Mouse (Mus musculus): ENCODE measurements at regions not wholly inside any gene's neighbourhood (a gene's known extent, or its start where the extent isn't known, plus 50 kb on each side); places are given as distances from the start of the nearest gene placed in this dataset.

DNA sequence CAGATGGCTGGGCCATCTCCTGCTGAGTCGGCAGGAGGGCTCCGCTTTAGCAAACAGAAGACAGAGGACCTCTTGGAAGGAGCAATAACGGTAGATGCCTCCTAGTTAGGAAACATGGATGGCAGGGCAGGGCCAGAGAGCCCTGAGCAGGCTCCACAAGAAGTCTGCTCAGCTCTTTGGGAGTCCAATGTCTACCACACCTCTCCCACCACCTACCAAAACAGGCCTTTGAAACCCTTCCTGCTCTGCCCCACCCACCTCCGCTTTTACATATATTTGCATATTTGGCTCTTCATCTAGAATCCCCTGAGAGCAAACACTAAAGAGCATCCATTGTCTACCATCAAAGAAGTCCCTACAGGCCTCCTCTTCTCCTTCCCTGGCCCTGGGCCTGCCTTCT, 104.6 kb upstream of the Tle3 start:
- TF ChIP-seq GATA4 (IDR thresholded peaks at IDR 0.05; ENCODE audit: insufficient replicate concordance, low read length), result no peak

DNA sequence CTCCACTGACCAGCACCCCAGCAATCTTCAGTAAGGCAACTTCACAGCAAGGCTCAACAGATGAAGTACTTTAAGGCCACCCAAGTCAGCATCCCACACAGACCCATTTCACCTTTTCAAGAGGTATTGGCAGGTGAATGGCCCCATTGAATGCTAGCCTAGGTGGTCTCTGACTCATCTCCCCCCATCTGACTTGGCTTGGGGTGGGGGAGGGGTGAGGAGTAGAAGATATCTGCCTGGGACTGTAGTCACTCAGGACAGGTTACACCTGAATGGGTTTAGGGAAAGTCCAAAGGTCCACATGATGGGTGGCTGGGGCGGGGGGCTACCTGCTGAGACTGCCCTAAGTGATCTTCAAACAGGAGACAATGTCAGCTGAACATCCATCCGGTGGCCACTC, 104.0 kb upstream of the Tle3 start:
- TF ChIP-seq GATA4 (IDR thresholded peaks at IDR 0.05; ENCODE audit: insufficient replicate concordance, low read length), result no peak

DNA sequence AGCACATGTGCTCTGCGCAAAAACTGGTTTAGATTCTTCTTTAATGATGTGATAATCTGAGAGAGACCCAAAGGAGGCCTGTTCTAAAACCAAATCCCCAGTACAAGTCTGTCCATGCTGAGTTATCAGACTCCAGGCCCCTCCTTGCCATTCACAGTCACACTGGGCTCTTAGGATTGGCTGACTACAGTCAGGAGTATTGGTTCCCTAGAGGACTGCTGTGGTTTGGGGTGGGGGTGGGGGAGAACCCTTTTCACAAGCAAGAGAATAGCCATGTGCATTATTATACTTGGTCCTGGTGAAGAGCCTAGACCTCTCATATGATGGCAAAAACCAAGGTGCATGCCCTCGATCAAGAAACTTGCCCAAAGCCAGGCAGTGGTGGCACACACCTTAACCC, 103.5 kb upstream of the Tle3 start:
- TF ChIP-seq GATA4 (IDR thresholded peaks at IDR 0.05; ENCODE audit: insufficient replicate concordance, low read length), result no peak

DNA sequence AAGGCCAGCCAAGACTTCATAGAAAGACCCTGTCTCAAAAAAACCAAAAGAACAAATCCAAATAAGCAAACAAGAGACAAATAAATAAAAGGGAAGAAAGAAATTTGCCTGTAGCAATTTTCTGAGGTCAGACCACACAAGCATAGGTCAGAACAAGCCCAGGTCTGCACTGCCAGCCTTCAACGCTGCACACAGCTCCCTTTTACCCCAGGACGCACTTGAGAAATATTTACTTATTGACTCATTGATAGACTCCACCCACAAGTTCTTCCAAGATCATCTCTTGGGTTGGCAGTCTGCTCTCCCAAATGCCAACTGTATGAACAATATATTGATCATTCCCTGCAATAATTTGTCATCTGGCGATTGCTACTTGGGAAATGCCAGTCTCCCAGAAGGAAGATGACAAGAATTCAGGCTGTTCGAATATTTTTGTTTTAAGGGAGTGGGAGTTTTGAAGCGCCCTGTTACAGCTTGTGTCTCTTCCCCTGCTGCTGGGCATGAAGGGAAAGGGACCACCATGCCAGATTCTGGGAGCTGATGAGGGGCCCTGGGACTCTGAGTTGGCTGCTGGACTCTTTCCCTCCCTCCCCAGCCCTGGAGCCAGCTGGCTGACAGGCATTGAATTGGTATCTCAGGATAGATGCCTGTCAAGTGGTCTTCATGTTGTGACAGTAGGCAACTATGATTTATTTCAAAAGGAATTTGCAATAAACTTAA, 102.9 kb upstream of the Tle3 start:
- TF ChIP-seq GATA4 (IDR thresholded peaks at IDR 0.05; ENCODE audit: insufficient replicate concordance, low read length), result no peak

GRCm38 (mm10) chr9:61271243-61271642, 100.9 kb upstream of the Tle3 start:
- no peak for TF ChIP-seq GATA4 (IDR thresholded peaks at IDR 0.05; ENCODE audit: insufficient replicate concordance, low read length)

DNA sequence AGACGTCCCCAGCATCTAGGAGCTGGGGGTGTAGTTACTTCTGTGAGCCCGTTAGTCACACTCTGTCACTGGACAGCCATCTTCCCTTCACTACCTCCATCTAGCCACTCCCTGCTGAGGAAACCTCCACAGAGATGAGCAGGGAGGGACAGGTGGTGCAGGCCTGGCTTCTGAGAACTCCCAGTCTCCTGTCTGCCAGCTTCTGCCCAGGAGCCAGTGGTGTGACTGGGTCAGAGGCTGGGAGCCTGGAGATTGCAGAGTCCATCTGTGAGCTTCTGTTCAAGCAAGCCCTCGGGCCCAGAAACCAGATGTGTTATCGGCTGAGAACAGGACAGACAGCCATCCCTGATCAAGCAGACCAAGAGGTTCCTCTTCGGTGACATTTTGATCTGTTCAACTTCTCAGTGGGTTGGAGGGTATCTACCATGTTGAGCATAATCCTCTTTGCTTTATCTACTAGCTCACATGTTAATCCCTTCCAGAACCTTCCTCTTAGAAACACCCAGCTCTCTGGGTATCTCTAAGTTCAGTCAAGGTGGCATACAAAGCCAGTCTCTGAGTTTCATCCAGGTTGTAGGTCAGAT, 100.3 kb upstream of the Tle3 start:
- TF ChIP-seq GATA4 (IDR thresholded peaks at IDR 0.05; ENCODE audit: insufficient replicate concordance, low read length), result no peak

- no peak for TF ChIP-seq GATA4 (IDR thresholded peaks at IDR 0.05; ENCODE audit: insufficient replicate concordance, low read length)
Observed at GRCm38 (mm10) chr9:61274020-61274419, 98.1 kb upstream of the Tle3 start.

DNA sequence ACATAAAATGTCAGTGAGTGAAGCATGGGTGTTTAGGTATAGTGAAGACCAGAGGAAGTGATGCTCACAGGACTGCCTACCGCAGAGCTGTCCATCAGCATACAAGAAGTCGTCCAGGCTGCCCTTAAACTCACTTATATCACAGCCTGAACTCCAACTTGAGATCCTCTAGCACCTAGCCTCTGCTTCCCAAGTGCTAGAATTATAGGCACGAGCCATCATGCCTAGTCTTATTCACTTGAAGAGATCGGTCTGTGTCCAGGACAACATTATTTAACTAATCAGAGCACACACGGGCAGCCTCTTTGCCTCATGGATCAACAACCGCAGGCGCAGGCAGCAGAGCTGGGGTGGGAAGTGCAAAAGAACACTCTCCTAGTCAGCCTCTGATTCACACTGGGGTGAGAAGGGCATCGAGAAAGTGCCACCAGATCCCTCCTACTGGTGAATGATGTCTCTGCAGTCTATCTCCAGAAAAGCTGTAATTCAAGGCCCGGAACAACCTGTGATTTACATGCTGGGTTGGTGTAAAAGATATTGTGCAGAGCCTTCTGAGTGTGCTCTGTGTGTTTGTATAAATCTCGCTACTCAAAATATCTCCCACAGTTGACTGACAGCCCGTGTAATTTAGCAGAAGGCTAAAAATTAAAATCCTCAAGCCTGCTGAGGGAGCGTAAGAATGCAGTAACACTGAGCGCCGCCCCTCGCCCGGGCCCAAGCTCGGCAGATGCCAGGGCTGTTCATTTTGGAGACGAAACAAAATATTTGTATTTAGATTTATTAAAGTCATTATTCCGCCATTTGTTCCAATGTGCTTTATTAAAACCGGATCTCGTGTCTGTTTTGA, 94.6 kb upstream of the Tle3 start:
- no peak for TF ChIP-seq GATA4 (IDR thresholded peaks at IDR 0.05; ENCODE audit: insufficient replicate concordance, low read length)

DNA sequence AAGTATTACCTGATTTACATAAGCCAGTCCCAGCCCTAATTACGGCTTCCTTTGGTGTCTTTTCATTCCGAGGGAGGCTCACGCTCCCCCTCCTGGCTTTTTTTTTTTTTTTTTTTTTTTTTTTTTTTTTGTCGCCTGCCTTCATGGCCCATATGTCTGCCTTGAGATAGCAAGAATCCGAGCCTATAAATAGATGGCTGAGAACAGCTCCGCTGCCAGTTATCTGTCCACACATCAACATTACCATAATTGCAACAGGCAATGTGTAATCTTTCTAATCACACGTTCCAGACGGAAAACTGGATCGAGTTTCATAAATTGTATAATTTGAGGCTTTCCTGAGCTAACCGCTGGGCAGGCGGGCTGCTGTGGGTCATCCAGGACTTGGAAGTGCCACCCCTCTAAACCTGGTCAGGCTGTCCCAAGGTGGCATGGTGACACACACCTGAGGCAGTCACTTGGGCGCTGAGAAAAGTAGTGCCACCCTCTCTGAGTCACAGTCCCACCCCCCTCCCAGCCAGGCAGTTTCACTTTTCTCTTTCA, 93.9 kb upstream of the Tle3 start:
- no peak for TF ChIP-seq GATA4 (IDR thresholded peaks at IDR 0.05; ENCODE audit: insufficient replicate concordance, low read length)

DNA sequence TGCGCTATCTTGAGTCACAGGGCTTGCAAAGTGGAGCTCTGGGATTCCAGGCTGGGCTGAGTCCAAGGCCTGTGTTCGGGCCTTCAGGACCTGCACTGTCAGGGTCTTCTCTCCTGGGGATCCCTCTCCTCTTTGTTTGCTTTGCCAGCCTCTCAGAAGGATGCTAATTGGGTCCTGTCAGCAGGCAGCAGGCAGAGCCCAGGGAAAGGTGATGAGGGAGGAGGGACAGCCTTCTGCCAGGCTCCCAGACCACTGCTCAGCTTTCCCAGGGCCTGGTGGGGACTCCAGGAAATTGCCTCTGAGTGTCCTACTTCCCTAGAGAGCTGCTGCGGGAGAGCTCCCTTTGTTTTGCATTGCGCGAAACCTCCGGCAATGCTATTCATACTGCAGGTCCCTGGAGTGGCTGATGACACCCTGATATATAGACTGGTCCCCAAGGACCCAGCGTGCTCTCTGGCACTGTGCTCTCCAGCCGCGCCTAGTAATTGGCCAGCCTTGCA, 93.1 kb upstream of the Tle3 start:
- TF ChIP-seq GATA4 (IDR thresholded peaks at IDR 0.05; ENCODE audit: insufficient replicate concordance, low read length), result no peak

GRCm38 (mm10) chr9:61280856-61281582, 91.1 kb upstream of the Tle3 start:
- no peak for TF ChIP-seq GATA4 (IDR thresholded peaks at IDR 0.05; ENCODE audit: insufficient replicate concordance, low read length)

- TF ChIP-seq GATA4 (IDR thresholded peaks at IDR 0.05; ENCODE audit: insufficient replicate concordance, low read length), result no peak
Observed at GRCm38 (mm10) chr9:61283311-61283710, 88.9 kb upstream of the Tle3 start.

DNA sequence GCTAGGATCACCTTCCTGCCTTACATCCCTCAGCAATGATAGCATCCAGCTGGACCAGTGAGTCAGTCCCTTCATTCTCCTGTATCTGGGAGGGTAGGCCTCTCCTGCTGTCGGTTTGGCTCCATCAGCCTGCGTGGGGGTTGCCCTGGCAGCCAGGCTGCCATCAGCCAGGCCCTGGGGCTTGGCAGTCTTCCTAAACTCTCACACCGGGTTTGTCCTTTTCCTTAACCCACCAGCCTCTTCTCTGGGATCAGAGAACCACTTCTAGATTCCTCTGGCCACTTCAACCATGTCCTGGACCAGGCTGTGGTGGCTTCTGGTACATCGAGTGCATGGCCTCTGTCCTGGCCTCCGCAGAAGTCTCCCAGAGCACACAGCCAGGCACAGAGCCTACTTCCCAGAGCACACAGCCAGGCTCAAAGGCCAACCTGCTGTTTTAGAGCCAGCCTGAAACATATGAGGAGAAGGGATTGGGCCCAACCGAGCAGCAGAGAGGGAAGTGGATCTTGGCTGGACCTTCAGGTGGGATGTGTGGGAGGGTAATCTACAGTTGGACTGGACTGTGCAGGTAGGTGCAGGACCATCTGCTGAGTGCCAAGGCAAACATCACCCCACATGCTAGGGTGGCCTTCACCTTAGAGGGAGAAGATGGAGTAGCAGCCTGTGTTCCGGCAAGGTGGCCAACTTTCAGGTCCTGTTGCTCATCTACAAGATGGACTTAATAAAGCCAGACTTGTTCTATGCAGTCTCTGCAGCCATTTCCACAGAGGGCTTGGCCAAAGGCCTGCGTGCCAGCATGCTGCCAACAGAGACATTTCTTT, 87.8 kb upstream of the Tle3 start:
- TF ChIP-seq GATA4 (IDR thresholded peaks at IDR 0.05; ENCODE audit: insufficient replicate concordance, low read length), result no peak

- TF ChIP-seq GATA4 (IDR thresholded peaks at IDR 0.05; ENCODE audit: insufficient replicate concordance, low read length), result no peak
Observed at GRCm38 (mm10) chr9:61286561-61286960, 85.6 kb upstream of the Tle3 start.

Measured in liver, adult (tissue).